Mouse (Mus musculus): ENCODE measurements around the gene 3110082J24Rik. TPM values are rescaled to one million over a fixed set of nuclear protein-coding genes. Genes with fewer than 3 reads are reported as not detected.

Gene 3110082J24Rik
- total and polyA plus RNA-seq, 3 experiments = not detected

DNA sequence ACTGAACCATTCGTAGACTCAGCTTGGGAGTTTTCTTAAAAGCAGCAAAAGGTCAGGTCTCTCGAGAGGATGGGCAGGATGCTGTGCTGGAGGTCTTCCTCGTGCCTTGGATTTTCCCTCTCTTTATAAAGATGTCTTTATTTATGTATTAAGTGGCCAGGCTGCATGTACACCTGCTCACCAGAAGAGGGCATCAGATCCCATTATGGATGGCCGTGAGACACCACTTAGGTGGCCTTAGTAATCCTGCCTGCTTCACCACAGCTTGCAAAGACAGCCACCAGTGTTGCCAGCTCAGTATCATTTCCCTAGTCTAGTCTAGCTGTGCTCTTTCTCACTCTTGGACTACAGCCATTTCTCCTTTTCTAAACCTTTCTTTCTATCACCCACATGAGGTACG lies 19.7 kb upstream of the 3110082J24Rik start:
- Histone ChIP-seq H3K27ac (ENCODE audit: control insufficient read depth, low read depth, low read length) (no peak overlapping the region), H3K79me2 (ENCODE audit: control insufficient read depth, insufficient read depth, low read length, poor library complexity) (no peaks in the 10 kb centered on the region), H3K4me1 (ENCODE audit: control insufficient read depth in 1 of 2, insufficient read depth in 2 of 2, low read length in 2 of 2) (no peaks in the 10 kb centered on the region), H3K36me3 (ENCODE audit: control insufficient read depth in 1 of 2, insufficient read depth in 2 of 2, low read length in 2 of 2) (peaks cover 0 to 14% of the 10 kb centered on the region in 2 experiments; a peak in 2 of 4 replicates), H3K9ac (ENCODE audit: control insufficient read depth, low read depth, low read length, poor library complexity, severe bottlenecking) (no peak overlapping the region), H3K4me3 (ENCODE audit: control insufficient read depth in 1 of 2, insufficient read depth in 1 of 2, low read depth in 2 of 2, low read length in 2 of 2) (no peak overlapping the region), H3K27me3 (ENCODE audit: control insufficient read depth in 1 of 2, insufficient read depth in 2 of 2, low read length in 2 of 2) (no peaks in the 10 kb centered on the region), H3K9me3 (replicated peaks; ENCODE audit: insufficient read depth, low read length) (no peaks in the 10 kb centered on the region)
- no peak for TF ChIP-seq POLR2AphosphoS5 (IDR thresholded peaks at IDR 0.05; ENCODE audit: borderline replicate concordance, low read depth, low read length)
- TF ChIP-seq E2F4 (IDR thresholded peaks at IDR 0.05; ENCODE audit: borderline replicate concordance, low read depth, low read length) = no peak
- TF ChIP-seq ZC3H11A (IDR thresholded peaks at IDR 0.05; ENCODE audit: low read depth, low read length) = peak; percentile 27; the same call in 1 of the 2 replicates
- TF ChIP-seq POLR2A (IDR thresholded peaks at IDR 0.05; ENCODE audit: control insufficient read depth in 1 of 2, insufficient read depth in 1 of 2, low read depth in 1 of 2, low read length in 2 of 2, poor library complexity in 1 of 2) = no peak
- peak; percentile 62 for TF ChIP-seq SMC3 (IDR thresholded peaks at IDR 0.05; ENCODE audit: low read depth, low read length)
- no peak for TF ChIP-seq TAL1 (IDR thresholded peaks at IDR 0.05; ENCODE audit: low read length)
- TF ChIP-seq RAD21 (IDR thresholded peaks at IDR 0.05; ENCODE audit: low read depth, low read length) = peak; percentile 25
- TF ChIP-seq GABPA (IDR thresholded peaks at IDR 0.05; ENCODE audit: low read depth, low read length) = no peak
- no peak for TF ChIP-seq MAZ (IDR thresholded peaks at IDR 0.05; ENCODE audit: low read depth, low read length)
- TF ChIP-seq USF1 (IDR thresholded peaks at IDR 0.05; ENCODE audit: low read depth, low read length) = no peak
- peak; percentile 68 to 98 (median 71) for TF ChIP-seq CTCF (IDR thresholded peaks at IDR 0.05 in 2 of 3, conservative IDR thresholded peaks at IDR 0.05 in 1 of 3; ENCODE audit: control insufficient read depth in 1 of 3, insufficient read depth in 1 of 3, low read depth in 2 of 3, low read length in 3 of 3, poor library complexity in 1 of 3, severe bottlenecking in 1 of 3)
- TF ChIP-seq MYC (IDR thresholded peaks at IDR 0.05; ENCODE audit: low read depth, low read length) = 0 out of 2 replicates have a peak, but pooled peaks have one; percentile 48
- DNase-seq (ENCODE audit: low read depth, low spot score) = peak; percentile 83

DNA sequence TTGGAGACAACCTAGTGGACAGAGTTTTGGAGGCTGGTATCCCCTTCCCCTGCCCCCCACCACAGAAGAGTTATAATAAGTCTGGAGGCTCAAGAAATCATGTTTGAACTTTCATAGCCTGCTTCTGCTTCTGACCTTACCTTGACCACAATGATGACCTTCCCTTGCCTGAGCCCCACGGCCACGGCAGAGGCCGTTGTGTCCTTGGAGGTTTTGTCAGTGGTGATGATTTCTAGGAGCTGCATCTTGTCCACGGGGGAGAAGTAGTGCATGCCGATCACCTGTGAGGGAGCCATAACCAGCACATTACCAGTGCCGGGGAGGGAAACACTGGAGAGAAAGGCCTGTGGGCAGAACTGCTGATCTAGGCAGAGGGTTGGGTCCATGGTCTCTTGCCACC lies 16.6 kb upstream of the 3110082J24Rik start:
- Histone ChIP-seq H3K27ac (ENCODE audit: control insufficient read depth, low read depth, low read length) (no peak overlapping the region), H3K36me3 (ENCODE audit: control insufficient read depth in 1 of 2, insufficient read depth in 2 of 2, low read length in 2 of 2) (peaks cover 0 to 5% of the 10 kb centered on the region in 2 experiments; a peak in 2 of 4 replicates), H3K9me3 (replicated peaks; ENCODE audit: insufficient read depth, low read length) (no peaks in the 10 kb centered on the region), H3K9ac (ENCODE audit: control insufficient read depth, low read depth, low read length, poor library complexity, severe bottlenecking) (no peak overlapping the region), H3K4me1 (ENCODE audit: control insufficient read depth in 1 of 2, insufficient read depth in 2 of 2, low read length in 2 of 2) (no peaks in the 10 kb centered on the region), H3K27me3 (ENCODE audit: control insufficient read depth in 1 of 2, insufficient read depth in 2 of 2, low read length in 2 of 2) (no peaks in the 10 kb centered on the region), H3K4me3 (ENCODE audit: control insufficient read depth in 1 of 2, insufficient read depth in 1 of 2, low read depth in 2 of 2, low read length in 2 of 2) (no peak overlapping the region), H3K79me2 (ENCODE audit: control insufficient read depth, insufficient read depth, low read length, poor library complexity) (no peaks in the 10 kb centered on the region)
- DNase-seq (ENCODE audit: low read depth, low spot score) = no peak
- TF ChIP-seq POLR2AphosphoS2 (IDR thresholded peaks at IDR 0.05; ENCODE audit: low read length) (no peak), JUND (IDR thresholded peaks at IDR 0.05; ENCODE audit: low read depth, low read length) (no peak), TBP (IDR thresholded peaks at IDR 0.05; ENCODE audit: low read depth, low read length) (no peak), MXI1 (IDR thresholded peaks at IDR 0.05; ENCODE audit: low read depth, low read length) (no peak), SIN3A (IDR thresholded peaks at IDR 0.05; ENCODE audit: low read length) (no peak), E2F4 (IDR thresholded peaks at IDR 0.05; ENCODE audit: borderline replicate concordance, low read depth, low read length) (no peak), POLR2AphosphoS5 (IDR thresholded peaks at IDR 0.05; ENCODE audit: borderline replicate concordance, low read depth, low read length) (no peak), ZMIZ1 (IDR thresholded peaks at IDR 0.05; ENCODE audit: low read depth, low read length) (no peak), ELF1 (IDR thresholded peaks at IDR 0.05; ENCODE audit: low read depth, low read length) (no peak), GABPA (IDR thresholded peaks at IDR 0.05; ENCODE audit: low read depth, low read length) (no peak), SMC3 (IDR thresholded peaks at IDR 0.05; ENCODE audit: low read depth, low read length) (no peak), HCFC1 (IDR thresholded peaks at IDR 0.05; ENCODE audit: low read depth, low read length) (no peak), MYB (IDR thresholded peaks at IDR 0.05; ENCODE audit: low read depth, low read length) (no peak), ZKSCAN1 (IDR thresholded peaks at IDR 0.05; ENCODE audit: low read depth, low read length) (no peak), USF1 (IDR thresholded peaks at IDR 0.05; ENCODE audit: low read depth, low read length) (no peak), NELFE (IDR thresholded peaks at IDR 0.05; ENCODE audit: low read depth, low read length) (no peak), KAT2A (conservative IDR thresholded peaks at IDR 0.05; ENCODE audit: low read depth, low read length) (no peak)
